Mouse (Mus musculus): ENCODE data around the gene Fxyd4.

DNA sequence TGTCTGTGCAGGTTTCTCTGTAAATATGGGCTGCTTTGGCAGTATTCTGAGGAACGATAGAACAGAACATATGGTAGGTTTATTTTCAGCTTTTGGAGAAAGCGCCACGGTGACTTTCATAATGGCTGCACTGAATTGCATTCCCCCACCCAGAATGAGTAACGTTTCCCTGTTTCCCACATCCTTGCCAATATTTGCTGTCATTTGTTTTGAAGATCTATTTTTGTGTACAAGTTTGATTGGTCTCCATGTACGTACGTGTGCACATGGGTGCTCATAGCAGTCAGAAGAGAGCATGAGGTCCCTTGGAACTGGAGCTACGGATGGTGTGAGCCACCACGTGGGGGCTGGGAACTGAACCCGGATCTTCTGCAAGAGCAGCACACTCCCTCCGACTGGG lies 1.5 kb upstream of the Fxyd4 start:
- TF ChIP-seq CTCF (IDR thresholded peaks at IDR 0.05; ENCODE audit: low read depth) (no peak), EP300 (IDR thresholded peaks at IDR 0.05; ENCODE audit: low read depth) (no peak)

Data from liver, embryonic 14.5 days (tissue).